Mouse (Mus musculus): ENCODE results near the gene Bid. TPM values are rescaled to one million over a fixed set of nuclear protein-coding genes. Genes with fewer than 3 reads are reported as not detected.
A peak's percentile ranks its signal among the peaks of the same experiment; 100 is the strongest.

Gene Bid
- total and polyA plus RNA-seq, 3 experiments = 28.2 to 50.2 TPM; not detected in 1

DNA sequence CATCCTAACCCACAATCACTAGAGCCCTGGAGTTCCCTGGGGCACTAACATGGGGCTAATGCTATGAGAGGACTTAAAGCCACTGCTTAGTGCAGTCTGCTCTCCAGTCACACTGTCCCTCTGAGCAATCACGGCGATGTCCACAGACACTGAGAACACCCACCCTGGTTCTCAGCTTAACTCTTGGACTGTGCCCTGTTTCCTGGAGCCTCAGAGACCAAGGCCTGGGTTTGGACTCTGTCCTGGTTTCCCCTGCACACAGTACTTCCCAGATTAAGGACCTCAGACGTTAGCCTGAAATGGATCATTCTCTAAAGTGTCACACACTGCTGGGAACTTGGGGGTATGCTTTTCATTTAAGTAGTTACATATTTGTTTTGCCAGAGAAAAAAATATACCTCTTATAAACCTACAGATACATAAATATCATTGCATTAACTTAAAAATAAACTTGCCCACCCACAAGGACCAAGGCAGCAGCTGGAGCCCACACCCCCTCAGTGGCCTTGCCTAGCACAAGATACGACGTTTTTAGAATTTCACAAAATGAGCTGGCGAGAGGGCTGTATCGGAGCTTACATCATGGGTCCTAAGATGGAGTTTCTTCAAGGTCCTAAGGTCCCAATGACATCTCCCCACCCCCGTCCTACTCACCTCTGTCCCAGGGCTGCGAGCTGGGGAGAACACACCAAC lies 43.8 kb upstream of the Bid start:
- Histone ChIP-seq H3K9me3 (replicated peaks; ENCODE audit: insufficient read depth, low read length) (no peaks in the 10 kb centered on the region), H3K4me3 (ENCODE audit: control insufficient read depth in 1 of 2, insufficient read depth in 1 of 2, low read depth in 2 of 2, low read length in 2 of 2) (no peak overlapping the region), H3K36me3 (ENCODE audit: control insufficient read depth in 1 of 2, insufficient read depth in 2 of 2, low read length in 2 of 2) (peaks cover 0 to 26% of the 10 kb centered on the region in 2 experiments; a peak in 2 of 4 replicates), H3K27ac (ENCODE audit: control insufficient read depth, low read depth, low read length) (no peak overlapping the region), H3K9ac (ENCODE audit: control insufficient read depth, low read depth, low read length, poor library complexity, severe bottlenecking) (no peak overlapping the region), H3K4me1 (ENCODE audit: control insufficient read depth in 1 of 2, insufficient read depth in 2 of 2, low read length in 2 of 2) (peaks cover 12 to 25% of the 10 kb centered on the region in 2 experiments), H3K27me3 (ENCODE audit: control insufficient read depth in 1 of 2, insufficient read depth in 2 of 2, low read length in 2 of 2) (no peaks in the 10 kb centered on the region), H3K79me2 (ENCODE audit: control insufficient read depth, insufficient read depth, low read length, poor library complexity) (no peaks in the 10 kb centered on the region)
- no peak for TF ChIP-seq ELF1 (IDR thresholded peaks at IDR 0.05; ENCODE audit: low read depth, low read length)
- TF ChIP-seq EP300 (IDR thresholded peaks at IDR 0.05; ENCODE audit: low read depth in 1 of 2, low read length in 2 of 2) = no peak
- no peak for TF ChIP-seq RCOR1 (IDR thresholded peaks at IDR 0.05; ENCODE audit: low read depth, low read length)
- TF ChIP-seq MAFK (IDR thresholded peaks at IDR 0.05; ENCODE audit: borderline replicate concordance, low read depth, low read length) = no peak
- TF ChIP-seq MAX (IDR thresholded peaks at IDR 0.05; ENCODE audit: low read length) = no peak
- no peak for TF ChIP-seq CHD1 (IDR thresholded peaks at IDR 0.05; ENCODE audit: low read depth, low read length)
- TF ChIP-seq SIN3A (IDR thresholded peaks at IDR 0.05; ENCODE audit: low read length) = no peak
- no peak for TF ChIP-seq GATA1 (IDR thresholded peaks at IDR 0.05; ENCODE audit: low read depth, low read length)
- TF ChIP-seq ZC3H11A (IDR thresholded peaks at IDR 0.05; ENCODE audit: low read depth, low read length) = no peak
- no peak for TF ChIP-seq USF2 (IDR thresholded peaks at IDR 0.05; ENCODE audit: borderline replicate concordance in 1 of 2, insufficient read depth in 1 of 2, low read depth in 1 of 2, low read length in 2 of 2)
- no peak for TF ChIP-seq POLR2AphosphoS5 (IDR thresholded peaks at IDR 0.05; ENCODE audit: borderline replicate concordance, low read depth, low read length)
- TF ChIP-seq CHD2 (IDR thresholded peaks at IDR 0.05; ENCODE audit: low read length) = no peak
- TF ChIP-seq NELFE (IDR thresholded peaks at IDR 0.05; ENCODE audit: low read depth, low read length) = no peak
- TF ChIP-seq ZMIZ1 (IDR thresholded peaks at IDR 0.05; ENCODE audit: low read depth, low read length) = no peak
- TF ChIP-seq POLR2A (IDR thresholded peaks at IDR 0.05; ENCODE audit: control insufficient read depth in 1 of 2, insufficient read depth in 1 of 2, low read depth in 1 of 2, low read length in 2 of 2, poor library complexity in 1 of 2) = no peak
- no peak for TF ChIP-seq ZKSCAN1 (IDR thresholded peaks at IDR 0.05; ENCODE audit: low read depth, low read length)
- no peak for TF ChIP-seq HCFC1 (IDR thresholded peaks at IDR 0.05; ENCODE audit: low read depth, low read length)
- no peak for TF ChIP-seq JUND (IDR thresholded peaks at IDR 0.05; ENCODE audit: low read depth, low read length)
- DNase-seq (ENCODE audit: low read depth, low spot score) = no peak

DNA sequence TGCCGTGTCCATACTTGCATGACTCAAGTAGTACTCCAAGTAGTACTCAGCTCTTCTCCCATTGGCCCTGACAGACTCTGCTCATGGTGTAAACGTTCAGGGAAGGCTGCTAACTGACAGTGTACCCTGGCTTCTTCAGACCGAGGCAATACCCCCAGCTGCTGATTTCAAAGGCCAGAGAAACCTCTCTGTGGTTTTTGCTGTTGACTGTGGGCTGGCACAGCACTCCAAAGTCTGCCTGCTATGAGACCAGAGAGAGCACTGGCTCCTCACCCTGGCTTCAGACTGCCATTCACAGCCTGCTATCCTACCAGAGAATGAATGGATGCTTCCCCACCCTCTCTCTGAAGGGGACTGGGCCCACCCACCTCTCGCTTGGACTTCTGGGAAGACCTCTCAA lies 40.7 kb upstream of the Bid start:
- peaks cover 0 to 37% of the 10 kb centered on the region in 2 experiments; a peak in 2 of 4 replicates for H3K36me3 ChIP-seq (ENCODE audit: control insufficient read depth in 1 of 2, insufficient read depth in 2 of 2, low read length in 2 of 2)
- H3K4me3 ChIP-seq (ENCODE audit: control insufficient read depth in 1 of 2, insufficient read depth in 1 of 2, low read depth in 2 of 2, low read length in 2 of 2) = no peak overlapping the region
- H3K27ac ChIP-seq (ENCODE audit: control insufficient read depth, low read depth, low read length) = peak overlapping the region; percentile 95
- H3K4me1 ChIP-seq (ENCODE audit: control insufficient read depth in 1 of 2, insufficient read depth in 2 of 2, low read length in 2 of 2) = peaks cover 20 to 37% of the 10 kb centered on the region in 2 experiments
- peak overlapping the region; percentile 36 for H3K9ac ChIP-seq (ENCODE audit: control insufficient read depth, low read depth, low read length, poor library complexity, severe bottlenecking)
- H3K9me3 ChIP-seq (replicated peaks; ENCODE audit: insufficient read depth, low read length) = no peaks in the 10 kb centered on the region
- H3K27me3 ChIP-seq (ENCODE audit: control insufficient read depth in 1 of 2, insufficient read depth in 2 of 2, low read length in 2 of 2) = no peaks in the 10 kb centered on the region
- no peaks in the 10 kb centered on the region for H3K79me2 ChIP-seq (ENCODE audit: control insufficient read depth, insufficient read depth, low read length, poor library complexity)
- no peak for DNase-seq (ENCODE audit: low read depth, low spot score)
- TF ChIP-seq EP300 (IDR thresholded peaks at IDR 0.05; ENCODE audit: low read depth in 1 of 2, low read length in 2 of 2) = no peak
- no peak for TF ChIP-seq ZKSCAN1 (IDR thresholded peaks at IDR 0.05; ENCODE audit: low read depth, low read length)
- TF ChIP-seq ELF1 (IDR thresholded peaks at IDR 0.05; ENCODE audit: low read depth, low read length) = no peak
- TF ChIP-seq BHLHE40 (IDR thresholded peaks at IDR 0.05; ENCODE audit: borderline replicate concordance, low read depth, low read length) = no peak
- no peak for TF ChIP-seq ZMIZ1 (IDR thresholded peaks at IDR 0.05; ENCODE audit: low read depth, low read length)
- no peak for TF ChIP-seq USF1 (IDR thresholded peaks at IDR 0.05; ENCODE audit: low read depth, low read length)
- TF ChIP-seq MAZ (IDR thresholded peaks at IDR 0.05; ENCODE audit: low read depth, low read length) = no peak
- TF ChIP-seq JUND (IDR thresholded peaks at IDR 0.05; ENCODE audit: low read depth, low read length) = no peak
- no peak for TF ChIP-seq ZNF384 (IDR thresholded peaks at IDR 0.05; ENCODE audit: low read depth, low read length)
- no peak for TF ChIP-seq MAX (IDR thresholded peaks at IDR 0.05; ENCODE audit: low read length)
- no peak for TF ChIP-seq USF2 (IDR thresholded peaks at IDR 0.05; ENCODE audit: borderline replicate concordance in 1 of 2, insufficient read depth in 1 of 2, low read depth in 1 of 2, low read length in 2 of 2)
- no peak for TF ChIP-seq POLR2AphosphoS5 (IDR thresholded peaks at IDR 0.05; ENCODE audit: borderline replicate concordance, low read depth, low read length)
- no peak for TF ChIP-seq SMC3 (IDR thresholded peaks at IDR 0.05; ENCODE audit: low read depth, low read length)
- TF ChIP-seq KAT2A (conservative IDR thresholded peaks at IDR 0.05; ENCODE audit: low read depth, low read length) = no peak
- TF ChIP-seq ZC3H11A (IDR thresholded peaks at IDR 0.05; ENCODE audit: low read depth, low read length) = no peak
- TF ChIP-seq TCF12 (IDR thresholded peaks at IDR 0.05; ENCODE audit: low read depth, low read length) = no peak
- no peak for TF ChIP-seq MEF2A (IDR thresholded peaks at IDR 0.05; ENCODE audit: extremely low read depth, insufficient replicate concordance, low read depth, low read length, poor library complexity, severe bottlenecking)
- no peak for TF ChIP-seq GABPA (IDR thresholded peaks at IDR 0.05; ENCODE audit: low read depth, low read length)
- TF ChIP-seq TAL1 (IDR thresholded peaks at IDR 0.05; ENCODE audit: low read length) = no peak

Measured in MEL (cell line).